Mouse (Mus musculus) layer of hippocampus, postnatal 10 days (tissue): ENCODE data around the gene Gm4301. TPM values are rescaled to one million over a fixed set of nuclear protein-coding genes. Genes with fewer than 3 reads are reported as not detected.
"Not testable (repeated sequence)": the region's sequence is repeated elsewhere in the genome, so short reads cannot be mapped to it uniquely, and the experiment has no call there.

ENCODE experiments used
- DNase-seq, 2 experiments: peaks; one replicate each; pipeline ENCODE4 v3.0.0; 2021; ENCODE audit warnings: low spot score in 2 of 2
- long read RNA-seq: library from polyadenylated mRNA; stranded (forward); transcript quantifications from one replicate; pipeline ENCODE4 v2.0.0, GENCODE M21; 2023
- total RNA-seq, 2 experiments: library from RNA; stranded (reverse); gene quantifications; 2 replicates each; pipeline ENCODE4 v1.2.3; 2021

The Gm4301 gene
- total RNA-seq: not detected
- long read RNA-seq: 0 reads

GRCm38 (mm10) chr10:100335376-100335775 lies at the start of gene Gm4301:
Gene Gm4301 (plus strand): TSS chr10:100335676.
- not testable (repeated sequence) for DNase-seq

- DNase-seq: no peak
Observed at GRCm38 (mm10) chr10:100296105-100296504, 39.4 kb upstream of the Gm4301 start.

GRCm38 (mm10) chr10:100300106-100300505 lies 35.4 kb upstream of the Gm4301 start:
- DNase-seq: not testable (repeated sequence)

GRCm38 (mm10) chr10:100340536-100340935 lies 5.1 kb downstream of the Gm4301 start, which contains the start of gene Gm4302:
Gene Gm4302 (plus strand): TSS chr10:100340836.
- not testable (repeated sequence) for DNase-seq

GRCm38 (mm10) chr10:100345672-100346071 lies 10.2 kb downstream of the Gm4301 start, which contains the start of gene Gm4303:
Gene Gm4303 (plus strand): TSS chr10:100345972.
- not testable (repeated sequence) for DNase-seq

GRCm38 (mm10) chr10:100350793-100351192 lies 15.3 kb downstream of the Gm4301 start, which contains the start of gene Gm4305:
Gene Gm4305 (plus strand): TSS chr10:100351093.
- DNase-seq: not testable (repeated sequence)

GRCm38 (mm10) chr10:100356841-100357240 lies 21.4 kb downstream of the Gm4301 start:
- peak; percentile 13 for DNase-seq

GRCm38 (mm10) chr10:100361038-100361437 lies 25.6 kb downstream of the Gm4301 start, which contains the start of gene Gm4307:
Gene Gm4307 (plus strand): TSS chr10:100361338.
- DNase-seq: not testable (repeated sequence)

GRCm38 (mm10) chr10:100382460-100382859 lies 47.0 kb downstream of the Gm4301 start, which contains the start of gene Gm4312:
Gene Gm4312 (minus strand): TSS chr10:100382560.
- not testable (repeated sequence) for DNase-seq

Other genes starting within 250 kb of the Gm4301 start
- gene Gm4302, start 5.2 kb downstream of the Gm4301 start, total RNA-seq: not detected
- gene Gm4303, start 10.3 kb downstream of the Gm4301 start, total RNA-seq: not detected
- gene Gm4305, start 15.4 kb downstream of the Gm4301 start, total RNA-seq: not detected
- gene Gm4307, start 25.7 kb downstream of the Gm4301 start, total RNA-seq: not detected
- not detected for gene Gm4312, start 46.9 kb downstream of the Gm4301 start, total RNA-seq
- gene Tmtc3, start 151.7 kb downstream of the Gm4301 start, total RNA-seq: 10 to 100 TPM; 11.4 to 12.3 TPM
- gene Cep290, start 151.9 kb downstream of the Gm4301 start, total RNA-seq: 10 to 100 TPM; 10.9 to 14.3 TPM